Mouse (Mus musculus): Measurements from ENCODE around the gene Olfr1471.
"Not testable (repeated sequence)": the region's sequence is repeated elsewhere in the genome, so short reads cannot be mapped to it uniquely, and the experiment has no call there.

Gene Olfr1471

GRCm38 (mm10) chr19:13443109-13443508, at the start of gene Olfr1471:
Gene Olfr1471 (plus strand): TSS chr19:13443409.
- DNase-seq = not testable (repeated sequence)

GRCm38 (mm10) chr19:13407549-13407948, 35.7 kb upstream of the Olfr1471 start, which contains the start of gene Olfr1469:
Gene Olfr1469 (plus strand): TSS chr19:13407849.
- no peak for DNase-seq

- no peak for DNase-seq
These were observed 12.8 kb downstream of the Olfr1471 start, which contains the start of gene Olfr1472 for GRCm38 (mm10) chr19:13455986-13456385. Gene Olfr1472 (minus strand): TSS chr19:13456086.

- not testable (repeated sequence) for DNase-seq
These were observed 26.1 kb downstream of the Olfr1471 start, which contains the start of gene Olfr1474 for GRCm38 (mm10) chr19:13469265-13469664. Gene Olfr1474 (plus strand): TSS chr19:13469565.

GRCm38 (mm10) chr19:13480096-13480495, 36.9 kb downstream of the Olfr1471 start, which contains the start of gene Olfr1475:
Gene Olfr1475 (minus strand): TSS chr19:13480196.
- DNase-seq = no peak

GRCm38 (mm10) chr19:13500246-13500645, 57.0 kb downstream of the Olfr1471 start, which contains the start of gene Olfr1477:
Gene Olfr1477 (plus strand): TSS chr19:13500546.
- DNase-seq = no peak

All from cerebellum, postnatal 14 days (tissue).